Mouse (Mus musculus): ENCODE data around the gene Hlcs.

GRCm38 (mm10) chr16:94227328-94228018, 85.9 kb downstream of the Hlcs start:
- TF ChIP-seq CTCF (IDR thresholded peaks at IDR 0.05; ENCODE audit: control insufficient read depth, insufficient read depth, low read length) (no peak), POLR2A (IDR thresholded peaks at IDR 0.05; ENCODE audit: borderline replicate concordance, control insufficient read depth, low read depth, low read length) (no peak)

Data from bone marrow, adult 2 months (tissue).